Mouse (Mus musculus) Muller cell, postnatal 12 days (primary cell): ENCODE results near the gene Nmrk1.

Experiments
- DNase-seq: peaks from one replicate; pipeline ENCODE4 v3.0.0-alpha.2; 2015; ENCODE audit errors: inconsistent ontology term

The Nmrk1 gene

GRCm38 (mm10) chr19:18652592-18652991 is 20.8 kb downstream of the Nmrk1 start:
- no peak for DNase-seq

GRCm38 (mm10) chr19:18653058-18653457 is 21.3 kb downstream of the Nmrk1 start:
- no peak for DNase-seq

GRCm38 (mm10) chr19:18654330-18654729 is 22.6 kb downstream of the Nmrk1 start:
- DNase-seq, result no peak

- no peak for DNase-seq
These were observed 23.2 kb downstream of the Nmrk1 start for GRCm38 (mm10) chr19:18654984-18655383.

GRCm38 (mm10) chr19:18655999-18656398 is 24.2 kb downstream of the Nmrk1 start:
- no peak for DNase-seq

GRCm38 (mm10) chr19:18658473-18658872 is 26.7 kb downstream of the Nmrk1 start:
- DNase-seq, result no peak

GRCm38 (mm10) chr19:18659349-18659748 is 27.6 kb downstream of the Nmrk1 start:
- no peak for DNase-seq

GRCm38 (mm10) chr19:18660466-18660865 is 28.7 kb downstream of the Nmrk1 start:
- DNase-seq, result no peak

- peak; percentile 29 for DNase-seq
These were observed 29.9 kb downstream of the Nmrk1 start for GRCm38 (mm10) chr19:18661683-18662082.

GRCm38 (mm10) chr19:18663904-18664303 is 32.2 kb downstream of the Nmrk1 start:
- DNase-seq, result no peak

- DNase-seq, result peak; percentile 57
These were observed 35.2 kb downstream of the Nmrk1 start for GRCm38 (mm10) chr19:18666966-18667365.

- DNase-seq, result peak; percentile 32
These were observed 37.8 kb downstream of the Nmrk1 start for GRCm38 (mm10) chr19:18669551-18669950.

- peak; percentile 99 for DNase-seq
These were observed 38.9 kb downstream of the Nmrk1 start, which contains the start of gene Carnmt1 for GRCm38 (mm10) chr19:18670608-18671007. TSS of gene Carnmt1 (plus strand) at chr19:18670764.

- peak; percentile 56 for DNase-seq
These were observed 39.4 kb downstream of the Nmrk1 start for GRCm38 (mm10) chr19:18671056-18671741.

GRCm38 (mm10) chr19:18672498-18672897 is 40.7 kb downstream of the Nmrk1 start:
- DNase-seq, result no peak

- peak; percentile 52 for DNase-seq
These were observed 41.4 kb downstream of the Nmrk1 start for GRCm38 (mm10) chr19:18673116-18673515.

- DNase-seq, result no peak
These were observed 50.4 kb downstream of the Nmrk1 start for GRCm38 (mm10) chr19:18682142-18682541.

GRCm38 (mm10) chr19:18687556-18687955 is 55.8 kb downstream of the Nmrk1 start:
- DNase-seq, result peak; percentile 36

- no peak for DNase-seq
These were observed 60.4 kb downstream of the Nmrk1 start for GRCm38 (mm10) chr19:18692176-18692575.

GRCm38 (mm10) chr19:18692768-18693167 is 61.0 kb downstream of the Nmrk1 start:
- DNase-seq, result no peak

- no peak for DNase-seq
These were observed 63.4 kb downstream of the Nmrk1 start for GRCm38 (mm10) chr19:18695116-18695515.

- DNase-seq, result no peak
These were observed 63.8 kb downstream of the Nmrk1 start for GRCm38 (mm10) chr19:18695552-18695951.
